Comparison of ENCODE assay signal across 13 mouse cellular contexts in genomic region chr10:95244961-95245679, GRCm38 (mm10).
DNase-seq lines count a peak whose midpoint lies in the region; ATAC-seq and TF ChIP-seq lines count a peak whose summit lies in the region.
"Had no signal": no experiment of that assay in that cellular context is flagged by ENCODE, and none has a peak within 500 bp of the region (broad histone marks: within the 10 kb centered on the region; RNA-seq: fewer than 3 reads in every experiment).

No protein-coding gene starts in this region.

- H3K4me1 ChIP-seq in ES-Bruce4 (ENCODE audit: control insufficient read depth, insufficient read depth, low read length): peaks cover 3% of the 10 kb centered on the region
- H3K4me1 ChIP-seq in hindbrain, embryonic 12.5 days: peaks cover 5% of the 10 kb centered on the region; the same call in 1 of the 2 replicates
- 0 out of 2 replicates have a peak, but pooled peaks cover 6% of the 10 kb centered on the region for H3K4me1 ChIP-seq in midbrain, embryonic 14.5 days (ENCODE audit: control insufficient read depth, insufficient read depth, low read length)

- no peak for TF ChIP-seq EP300 in ES-Bruce4 (IDR thresholded peaks at IDR 0.05; ENCODE audit: insufficient read depth, low read depth, low read length)

- H3K9me3 ChIP-seq in ES-Bruce4 (replicated peaks; ENCODE audit: control insufficient read depth, insufficient read depth, low read length, poor library complexity, severe bottlenecking): no peaks in the 10 kb centered on the region
- H3K9me3 ChIP-seq in hindbrain, embryonic 12.5 days (replicated peaks): no peaks in the 10 kb centered on the region
- no peaks in the 10 kb centered on the region for H3K9me3 ChIP-seq in midbrain, embryonic 14.5 days (ENCODE audit: control insufficient read depth, low read length)
- H3K9me3 ChIP-seq: kidney, embryonic 15.5 days; limb, embryonic 15.5 days had no signal

- ATAC-seq in hindbrain, embryonic 12.5 days (ENCODE audit: low FRiP score): 0 out of 2 replicates have a peak, but pooled peaks have one; percentile 22
- ATAC-seq in midbrain, embryonic 14.5 days (ENCODE audit: low FRiP score, low TSS enrichment): peak; percentile 50

- no peak for TF ChIP-seq POLR2A in ES-Bruce4 (IDR thresholded peaks at IDR 0.05; ENCODE audit: insufficient read depth, low read length)

- H3K4me3 ChIP-seq in ES-Bruce4 (ENCODE audit: low read depth, low read length): peak overlapping the region; percentile 68
- no peak overlapping the region for H3K4me3 ChIP-seq in hindbrain, embryonic 12.5 days
- H3K4me3 ChIP-seq in midbrain, embryonic 14.5 days (replicated peaks; ENCODE audit: low read depth, low read length): no peak overlapping the region
- H3K4me3 ChIP-seq: kidney, embryonic 15.5 days; layer of hippocampus, adult 2 months; limb, embryonic 15.5 days had no signal

- H3K9ac ChIP-seq in ES-Bruce4 (ENCODE audit: low read depth, poor library complexity, severe bottlenecking): peak overlapping the region; percentile 23; the same call in 1 of the 2 replicates
- H3K9ac ChIP-seq in hindbrain, embryonic 12.5 days: no peak overlapping the region
- H3K9ac ChIP-seq in midbrain, embryonic 14.5 days (replicated peaks; ENCODE audit: low read length): no peak overlapping the region
- H3K9ac ChIP-seq: kidney, embryonic 15.5 days; limb, embryonic 15.5 days had no signal

- no peak overlapping the region for H3K4me2 ChIP-seq in hindbrain, embryonic 12.5 days (replicated peaks)
- 0 out of 2 replicates have a peak overlapping the region, but pooled peaks have one; percentile 25 for H3K4me2 ChIP-seq in midbrain, embryonic 14.5 days (ENCODE audit: low read length)
- H3K4me2 ChIP-seq: kidney, embryonic 15.5 days; limb, embryonic 15.5 days had no signal

- WGBS in hindbrain, embryonic 12.5 days: 36% methylated on average over 23 of the region's 23 CpGs
- 41% methylated on average over 21 of the region's 23 CpGs for WGBS in midbrain, embryonic 14.5 days

- no peak for TF ChIP-seq CTCF in ES-Bruce4 (IDR thresholded peaks at IDR 0.05; ENCODE audit: low read depth, low read length)

- no peaks in the 10 kb centered on the region for H3K27me3 ChIP-seq in ES-Bruce4 (ENCODE audit: control insufficient read depth, insufficient read depth, low read length, poor library complexity, severe bottlenecking)
- H3K27me3 ChIP-seq in hindbrain, embryonic 12.5 days: no peaks in the 10 kb centered on the region
- no peaks in the 10 kb centered on the region for H3K27me3 ChIP-seq in midbrain, embryonic 14.5 days (ENCODE audit: control insufficient read depth, insufficient read depth, low read length)
- H3K27me3 ChIP-seq: kidney, embryonic 15.5 days; limb, embryonic 15.5 days had no signal

- no peaks in the 10 kb centered on the region for H3K36me3 ChIP-seq in ES-Bruce4 (ENCODE audit: control insufficient read depth, insufficient read depth, low read length, poor library complexity, severe bottlenecking)
- no peaks in the 10 kb centered on the region for H3K36me3 ChIP-seq in hindbrain, embryonic 12.5 days
- H3K36me3 ChIP-seq in midbrain, embryonic 14.5 days (ENCODE audit: control insufficient read depth, insufficient read depth, low read length): no peaks in the 10 kb centered on the region
- H3K36me3 ChIP-seq: kidney, embryonic 15.5 days; limb, embryonic 15.5 days had no signal

- H3K27ac ChIP-seq in ES-Bruce4 (ENCODE audit: insufficient read depth, low read length): no peak overlapping the region
- no peak overlapping the region for H3K27ac ChIP-seq in hindbrain, embryonic 12.5 days
- 0 out of 2 replicates have a peak overlapping the region, but pooled peaks have one; percentile 41 for H3K27ac ChIP-seq in midbrain, embryonic 14.5 days (replicated peaks; ENCODE audit: low read depth, low read length)
- H3K27ac ChIP-seq: kidney, embryonic 15.5 days; layer of hippocampus, adult 2 months; limb, embryonic 15.5 days had no signal

- peak; percentile 94 for DNase-seq in R1 (ENCODE audit: low read depth, low spot score)
- no peak for DNase-seq in midbrain, embryonic 14.5 days
- no peak for DNase-seq in frontal cortex, postnatal 10 days (ENCODE audit: low spot score in 2 of 2)
- DNase-seq in cerebellum, adult 11 months: no peak
- DNase-seq in kidney, adult 11 months: no peak
- DNase-seq: adrenal gland, postnatal 25 days; gastrocnemius, postnatal 36 days; right cerebral cortex, postnatal 25 days had no signal
